Mouse (Mus musculus) lung, adult 2 months (tissue): Measurements from ENCODE around the gene Vwa7.

ENCODE experiments used
- CTCF ChIP-seq: fragments of 200-500 bp; IDR thresholded peaks from 2 replicates; pipeline ENCODE4 v1.5.1; 2011; ENCODE audit warnings: mild to moderate bottlenecking, low read length, control low read depth; ENCODE audit not compliant: insufficient read depth
- POLR2A ChIP-seq: fragments of 200-500 bp; IDR thresholded peaks from 2 replicates; pipeline ENCODE4 v1.6.1; 2011; ENCODE audit warnings: low read depth, mild to moderate bottlenecking, control low read depth, low read length, borderline replicate concordance; ENCODE audit errors: extremely low read depth

- TF ChIP-seq CTCF (peak; percentile 28; the same call in 1 of the 2 replicates), POLR2A (no peak)
Measured at GRCm38 (mm10) chr17:34980655-34981054, 35.7 kb upstream of the Vwa7 start.
